Mouse (Mus musculus) naive thymus-derived CD4-positive, alpha-beta T cell, adult 2 months (primary cell): Measurements from ENCODE around the gene Tgm1.

Experiments used
- DNase-seq: peaks from one replicate; pipeline ENCODE4 v3.0.0-alpha.2; 2011; ENCODE audit warnings: low read depth

The Tgm1 gene

DNA sequence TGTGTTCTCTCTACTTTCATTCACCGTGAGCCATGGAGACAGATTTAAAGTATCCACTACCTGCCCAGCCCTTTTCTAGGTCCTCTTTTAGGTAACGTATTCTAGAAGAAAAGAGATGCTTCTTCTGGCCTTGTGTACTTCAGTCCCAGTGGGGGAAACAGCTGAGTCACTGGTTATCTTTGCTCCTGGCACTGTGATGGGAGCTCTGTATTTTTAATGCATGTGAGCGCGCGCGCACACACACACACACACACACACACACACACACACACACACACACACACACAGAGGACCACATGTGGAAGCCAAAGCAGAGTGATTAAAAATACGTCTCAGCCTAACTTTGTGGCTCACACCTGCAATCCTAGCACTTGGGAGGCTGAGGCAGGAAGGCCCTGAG lies 9.7 kb upstream of the Tgm1 start:
- no peak for DNase-seq

GRCm38 (mm10) chr14:55722438-55722945 lies 8.8 kb upstream of the Tgm1 start:
- DNase-seq = no peak

DNA sequence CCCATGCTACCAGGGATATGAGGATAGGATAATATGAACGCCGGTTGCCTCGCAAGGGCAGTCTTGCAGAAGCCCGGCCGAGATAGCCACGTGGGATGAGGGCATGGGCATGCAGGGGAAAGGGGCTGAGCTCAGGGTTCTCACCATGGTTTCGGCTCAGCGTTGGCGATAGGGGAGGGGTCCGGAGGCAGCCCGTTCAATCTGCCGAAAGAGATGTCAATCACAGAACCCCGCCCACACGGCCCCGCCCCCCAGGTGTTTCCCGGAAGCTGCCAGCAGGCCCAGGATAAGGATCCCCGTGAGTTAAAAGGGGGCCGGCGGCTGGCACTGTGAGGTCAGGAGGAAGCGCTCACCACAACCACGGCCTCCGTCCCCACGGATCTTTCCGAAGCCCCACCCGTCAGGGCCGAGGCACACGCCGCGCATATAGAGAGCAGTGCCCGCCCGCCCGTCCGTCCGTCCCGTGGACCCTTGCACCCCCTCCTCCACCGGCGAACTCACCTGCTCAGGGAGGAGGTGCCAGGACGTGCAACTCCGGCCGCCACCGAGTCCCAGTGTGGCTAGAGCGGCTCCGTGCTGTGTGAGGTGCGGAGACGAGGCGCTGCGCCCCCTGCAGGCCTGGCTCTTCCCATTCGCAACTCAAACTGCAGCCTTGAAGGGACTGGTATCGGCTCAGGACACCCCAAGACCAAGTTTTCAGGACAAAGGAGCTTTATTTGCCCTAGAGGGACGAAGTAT lies 8.1 kb upstream of the Tgm1 start, which contains the start of gene Rabggta:
Gene Rabggta (minus strand): TSS at position 564 of the 738 bp plus-strand sequence.
- peak; percentile 97 for DNase-seq

- DNase-seq = no peak
Measured at GRCm38 (mm10) chr14:55721076-55721475, 7.3 kb upstream of the Tgm1 start.

- no peak for DNase-seq
Measured at GRCm38 (mm10) chr14:55720666-55721065, 6.9 kb upstream of the Tgm1 start.

GRCm38 (mm10) chr14:55719737-55720136 lies 6.0 kb upstream of the Tgm1 start:
- no peak for DNase-seq

DNA sequence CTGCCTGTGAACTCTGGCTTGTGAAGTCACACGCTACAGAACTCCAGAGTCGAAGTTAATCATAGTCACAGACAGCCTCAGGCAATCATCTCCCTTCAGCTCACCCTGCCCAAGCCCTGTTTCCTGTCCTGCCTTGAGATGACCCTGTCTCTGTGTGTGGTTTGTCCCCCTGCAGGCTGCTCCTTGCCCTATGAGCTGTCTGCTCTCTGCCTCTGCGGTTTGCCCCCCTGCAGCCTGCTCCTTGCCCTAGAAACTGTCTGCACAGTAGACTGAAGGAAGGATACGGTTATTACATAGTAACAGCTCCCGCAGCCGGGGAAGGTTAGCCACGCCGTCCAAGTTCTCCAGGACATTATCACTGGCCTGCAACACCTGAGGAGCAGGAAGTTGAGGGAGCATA lies 3.2 kb upstream of the Tgm1 start:
- no peak for DNase-seq

GRCm38 (mm10) chr14:55716271-55716670 lies 2.5 kb upstream of the Tgm1 start:
- DNase-seq = no peak

GRCm38 (mm10) chr14:55714893-55715292 lies 1.2 kb upstream of the Tgm1 start:
- no peak for DNase-seq

- DNase-seq = no peak
Measured at GRCm38 (mm10) chr14:55713007-55713728, 558 bp downstream of the Tgm1 start.

- DNase-seq = no peak
Measured at GRCm38 (mm10) chr14:55711786-55712185, 1.9 kb downstream of the Tgm1 start.

- no peak for DNase-seq
Measured at GRCm38 (mm10) chr14:55709509-55709908, 4.2 kb downstream of the Tgm1 start.

- DNase-seq = no peak
Measured at GRCm38 (mm10) chr14:55707397-55707796, 6.3 kb downstream of the Tgm1 start.

GRCm38 (mm10) chr14:55706051-55706600 lies 7.6 kb downstream of the Tgm1 start:
- no peak for DNase-seq

DNA sequence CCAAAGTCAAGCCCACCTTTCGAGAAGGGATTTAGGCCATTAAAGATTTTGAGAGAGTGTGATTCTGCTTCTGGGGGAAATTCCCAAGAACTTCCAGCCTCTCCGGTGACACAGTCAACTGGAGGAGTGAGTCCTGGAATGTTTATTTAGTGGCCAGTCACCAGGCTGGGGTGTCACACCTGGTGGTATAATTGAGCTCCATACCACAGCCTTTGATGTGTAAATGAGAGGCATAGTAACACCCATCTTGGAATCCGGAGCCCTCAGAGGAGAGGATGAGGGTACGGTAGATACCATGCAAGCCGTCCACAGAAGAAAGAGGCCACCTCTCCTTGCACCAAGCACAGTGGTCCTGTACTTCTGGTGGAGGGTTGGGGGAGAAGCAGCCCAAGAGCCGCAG lies 11.0 kb downstream of the Tgm1 start:
- DNase-seq = no peak

- no peak for DNase-seq
Measured at GRCm38 (mm10) chr14:55701131-55701530, 12.6 kb downstream of the Tgm1 start.

- no peak for DNase-seq
Measured at GRCm38 (mm10) chr14:55697226-55697625, 16.5 kb downstream of the Tgm1 start.

DNA sequence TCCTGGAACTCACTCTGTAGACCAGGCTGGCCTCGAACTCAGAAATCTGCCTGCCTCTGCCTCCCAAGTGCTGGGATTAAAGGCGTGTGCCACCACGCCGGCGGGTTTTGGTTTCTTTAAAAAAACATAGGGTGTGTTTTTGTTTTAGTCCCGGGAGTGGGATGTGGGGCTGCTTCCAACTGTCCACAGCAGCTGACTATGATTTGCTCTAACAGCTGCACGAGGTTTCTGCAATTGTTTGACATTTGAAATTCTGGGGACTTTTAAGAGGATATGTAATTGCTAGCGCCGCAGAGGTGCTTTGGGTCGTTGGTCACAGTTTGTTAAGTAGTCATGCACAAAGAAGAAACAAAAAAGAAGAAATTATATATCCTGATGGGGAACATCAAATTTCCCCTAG lies 24.3 kb downstream of the Tgm1 start:
- no peak for DNase-seq

- DNase-seq = no peak
Measured at GRCm38 (mm10) chr14:55682118-55682493, 31.6 kb downstream of the Tgm1 start.

DNA sequence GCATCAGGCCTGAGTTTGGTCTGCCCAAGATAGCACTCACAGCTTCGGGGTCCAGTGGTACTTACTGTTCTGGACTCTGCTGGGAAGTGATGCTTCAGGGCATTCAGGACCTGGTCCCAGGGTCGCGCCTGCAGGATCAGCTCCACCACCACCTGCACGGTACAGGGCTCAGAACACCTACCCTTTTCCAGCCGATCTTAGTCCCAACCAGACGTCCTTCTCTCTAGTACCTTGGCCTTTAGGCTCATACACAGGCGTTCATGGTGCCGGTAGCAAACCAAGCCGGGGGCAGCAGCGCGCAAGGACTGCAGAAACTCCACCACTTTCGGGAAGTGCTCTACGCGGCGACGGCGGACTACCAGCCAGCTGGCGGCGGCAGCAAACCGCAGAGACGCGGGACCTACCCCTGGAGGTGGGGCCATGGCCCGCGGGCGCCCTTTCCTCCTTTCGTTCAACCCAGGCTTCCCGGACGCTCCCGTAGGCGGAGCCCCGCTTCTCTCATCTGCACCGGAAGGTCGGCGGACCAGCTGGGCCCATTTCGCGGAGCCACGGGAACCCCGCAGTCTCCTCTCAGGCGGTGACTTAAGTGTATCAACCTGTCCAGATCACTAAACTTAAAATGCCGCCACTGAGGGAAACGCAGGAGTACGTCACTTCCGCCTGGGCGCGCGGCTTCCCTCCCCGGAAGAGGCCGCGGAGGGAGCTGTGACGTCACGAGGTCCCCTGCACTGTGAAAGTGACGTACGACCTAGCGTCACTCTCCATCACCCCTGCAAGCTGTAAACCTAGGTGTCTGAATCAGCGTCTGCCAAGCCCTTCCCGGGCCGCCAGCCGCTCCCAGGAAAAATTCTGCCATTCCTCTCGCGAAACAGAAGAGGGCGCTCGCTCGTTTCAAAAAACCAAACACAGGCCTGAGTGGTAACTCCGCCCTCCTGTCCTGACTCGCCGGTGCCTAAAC lies 32.3 kb downstream of the Tgm1 start, which contains the start of gene Tinf2:
Gene Tinf2 (minus strand): TSS at position 661 of the 958 bp plus-strand sequence.
- DNase-seq = peak; percentile 98

DNA sequence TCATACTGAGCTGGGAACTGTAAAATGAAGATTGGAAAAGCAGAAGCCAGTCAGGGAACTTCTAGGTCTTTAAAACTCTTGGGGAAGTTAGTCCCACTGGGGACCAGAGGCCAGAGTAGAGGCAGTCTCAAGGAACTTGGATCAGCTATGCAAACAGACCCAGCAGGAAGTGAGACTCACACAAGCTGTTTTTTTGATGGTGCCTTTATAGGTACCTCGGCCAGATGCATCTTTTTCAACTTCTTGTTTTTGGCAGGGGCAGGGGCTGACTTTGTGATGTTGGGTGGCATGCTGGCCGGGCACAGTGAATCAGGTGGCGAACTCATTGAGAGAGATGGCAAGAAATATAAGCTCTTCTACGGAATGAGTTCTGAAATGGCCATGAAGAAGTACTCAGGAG lies 36.1 kb downstream of the Tgm1 start:
- DNase-seq = no peak

- no peak for DNase-seq
Measured at GRCm38 (mm10) chr14:55672741-55673060, 41.0 kb downstream of the Tgm1 start.
